Mouse (Mus musculus): ENCODE results near the gene Cdk10. TPM values are rescaled to one million over a fixed set of nuclear protein-coding genes. Genes with fewer than 3 reads are reported as not detected.

The Cdk10 gene
- total and polyA plus RNA-seq, 3 experiments: 24.8 to 35.7 (median 33.9) TPM

Other genes with a start within 250 kb of the Cdk10 start
- gene Ankrd11, start 182.6 kb upstream of the Cdk10 start, total RNA-seq (2012; rRNA removed): 51.1 and 60.7 TPM in 2 replicates
- gene Ankrd11, start 182.6 kb upstream of the Cdk10 start, total RNA-seq (2014; rRNA removed): 37.4 and 37.7 TPM in 2 replicates
- gene Ankrd11, start 182.6 kb upstream of the Cdk10 start, polyA plus RNA-seq (2012; ENCODE audit: insufficient read length, low read depth): 74.1 and 74.9 TPM in 2 replicates
- 32.8 and 35.2 TPM in 2 replicates for gene Spg7, start 161.9 kb upstream of the Cdk10 start, total RNA-seq (2012; rRNA removed)
- 20.8 and 21.2 TPM in 2 replicates for gene Spg7, start 161.9 kb upstream of the Cdk10 start, total RNA-seq (2014; rRNA removed)
- 26.1 and 35.8 TPM in 2 replicates for gene Spg7, start 161.9 kb upstream of the Cdk10 start, polyA plus RNA-seq (2012; ENCODE audit: insufficient read length, low read depth)
- 3,361 and 3,721 TPM in 2 replicates for gene Rpl13, start 122.5 kb upstream of the Cdk10 start, total RNA-seq (2012; rRNA removed)
- gene Rpl13, start 122.5 kb upstream of the Cdk10 start, total RNA-seq (2014; rRNA removed): 2,646 and 2,709 TPM in 2 replicates
- 973 and 1,610 TPM in 2 replicates for gene Rpl13, start 122.5 kb upstream of the Cdk10 start, polyA plus RNA-seq (2012; ENCODE audit: insufficient read length, low read depth)
- 0.08 TPM in 1 of 2 replicates, not detected in the other for gene Cpne7, start 107.5 kb upstream of the Cdk10 start, total RNA-seq (2012; rRNA removed)
- not detected in 2 replicates for gene Cpne7, start 107.5 kb upstream of the Cdk10 start, total RNA-seq (2014; rRNA removed)
- gene Cpne7, start 107.5 kb upstream of the Cdk10 start, polyA plus RNA-seq (2012; ENCODE audit: insufficient read length, low read depth): not detected in 2 replicates
- 0.25 and 0.68 TPM in 2 replicates for gene Sult5a1, start 66.5 kb upstream of the Cdk10 start, total RNA-seq (2012; rRNA removed)
- gene Sult5a1, start 66.5 kb upstream of the Cdk10 start, total RNA-seq (2014; rRNA removed): not detected in 2 replicates
- gene Sult5a1, start 66.5 kb upstream of the Cdk10 start, polyA plus RNA-seq (2012; ENCODE audit: insufficient read length, low read depth): not detected in 2 replicates
- not detected in 2 replicates for gene Dpep1, start 38.6 kb upstream of the Cdk10 start, total RNA-seq (2012; rRNA removed)
- not detected in 2 replicates for gene Dpep1, start 38.6 kb upstream of the Cdk10 start, total RNA-seq (2014; rRNA removed)
- not detected in 2 replicates for gene Dpep1, start 38.6 kb upstream of the Cdk10 start, polyA plus RNA-seq (2012; ENCODE audit: insufficient read length, low read depth)
- gene Chmp1a, start 12.1 kb upstream of the Cdk10 start, total RNA-seq (2012; rRNA removed): 69.5 and 103 TPM in 2 replicates
- 80.8 and 83.2 TPM in 2 replicates for gene Chmp1a, start 12.1 kb upstream of the Cdk10 start, total RNA-seq (2014; rRNA removed)
- 67.0 and 67.5 TPM in 2 replicates for gene Chmp1a, start 12.1 kb upstream of the Cdk10 start, polyA plus RNA-seq (2012; ENCODE audit: insufficient read length, low read depth)
- gene Spata33, start 12.0 kb upstream of the Cdk10 start, total RNA-seq (2012; rRNA removed): 0.38 and 0.46 TPM in 2 replicates
- gene Spata33, start 12.0 kb upstream of the Cdk10 start, total RNA-seq (2014; rRNA removed): 0.35 and 0.36 TPM in 2 replicates
- gene Spata33, start 12.0 kb upstream of the Cdk10 start, polyA plus RNA-seq (2012; ENCODE audit: insufficient read length, low read depth): 0.41 and 0.44 TPM in 2 replicates
- 2.1 and 2.3 TPM in 2 replicates for gene Spata2l, start 11.4 kb downstream of the Cdk10 start, total RNA-seq (2012; rRNA removed)
- gene Spata2l, start 11.4 kb downstream of the Cdk10 start, total RNA-seq (2014; rRNA removed): 0.63 and 0.95 TPM in 2 replicates
- 1.4 and 1.9 TPM in 2 replicates for gene Spata2l, start 11.4 kb downstream of the Cdk10 start, polyA plus RNA-seq (2012; ENCODE audit: insufficient read length, low read depth)
- gene Zfp276, start 29.4 kb downstream of the Cdk10 start, total RNA-seq (2012; rRNA removed): 9.6 and 10.2 TPM in 2 replicates
- 5.5 and 5.9 TPM in 2 replicates for gene Zfp276, start 29.4 kb downstream of the Cdk10 start, total RNA-seq (2014; rRNA removed)
- 8.7 and 9.2 TPM in 2 replicates for gene Zfp276, start 29.4 kb downstream of the Cdk10 start, polyA plus RNA-seq (2012; ENCODE audit: insufficient read length, low read depth)
- 5.2 and 5.5 TPM in 2 replicates for gene Vps9d1, start 29.5 kb downstream of the Cdk10 start, total RNA-seq (2012; rRNA removed)
- 2.8 and 3.1 TPM in 2 replicates for gene Vps9d1, start 29.5 kb downstream of the Cdk10 start, total RNA-seq (2014; rRNA removed)
- gene Vps9d1, start 29.5 kb downstream of the Cdk10 start, polyA plus RNA-seq (2012; ENCODE audit: insufficient read length, low read depth): 6.3 and 9.7 TPM in 2 replicates
- gene Fanca, start 93.7 kb downstream of the Cdk10 start, total RNA-seq (2012; rRNA removed): 39.2 and 50.7 TPM in 2 replicates
- 21.9 and 26.7 TPM in 2 replicates for gene Fanca, start 93.7 kb downstream of the Cdk10 start, total RNA-seq (2014; rRNA removed)
- gene Fanca, start 93.7 kb downstream of the Cdk10 start, polyA plus RNA-seq (2012; ENCODE audit: insufficient read length, low read depth): 57.8 and 60.6 TPM in 2 replicates
- 2.3 and 2.9 TPM in 2 replicates for gene Spire2, start 107.9 kb downstream of the Cdk10 start, total RNA-seq (2012; rRNA removed)
- 0.96 and 1.1 TPM in 2 replicates for gene Spire2, start 107.9 kb downstream of the Cdk10 start, total RNA-seq (2014; rRNA removed)
- gene Spire2, start 107.9 kb downstream of the Cdk10 start, polyA plus RNA-seq (2012; ENCODE audit: insufficient read length, low read depth): 2.3 and 2.6 TPM in 2 replicates
- 142 and 168 TPM in 2 replicates for gene Tcf25, start 148.9 kb downstream of the Cdk10 start, total RNA-seq (2012; rRNA removed)
- gene Tcf25, start 148.9 kb downstream of the Cdk10 start, total RNA-seq (2014; rRNA removed): 204 and 207 TPM in 2 replicates
- gene Tcf25, start 148.9 kb downstream of the Cdk10 start, polyA plus RNA-seq (2012; ENCODE audit: insufficient read length, low read depth): 393 and 396 TPM in 2 replicates
- gene Mc1r, start 182.3 kb downstream of the Cdk10 start, total RNA-seq (2012; rRNA removed): 0.04 TPM in 1 of 2 replicates, not detected in the other
- gene Mc1r, start 182.3 kb downstream of the Cdk10 start, total RNA-seq (2014; rRNA removed): not detected in 2 replicates
- gene Mc1r, start 182.3 kb downstream of the Cdk10 start, polyA plus RNA-seq (2012; ENCODE audit: insufficient read length, low read depth): 0.07 TPM in 1 of 2 replicates, not detected in the other
- 1.8 and 3.1 TPM in 2 replicates for gene Tubb3, start 186.6 kb downstream of the Cdk10 start, total RNA-seq (2012; rRNA removed)
- 1.3 and 2.2 TPM in 2 replicates for gene Tubb3, start 186.6 kb downstream of the Cdk10 start, total RNA-seq (2014; rRNA removed)
- 1.8 and 2.6 TPM in 2 replicates for gene Tubb3, start 186.6 kb downstream of the Cdk10 start, polyA plus RNA-seq (2012; ENCODE audit: insufficient read length, low read depth)
- gene Def8, start 198.7 kb downstream of the Cdk10 start, total RNA-seq (2012; rRNA removed): 19.9 and 20.9 TPM in 2 replicates
- 16.8 and 17.9 TPM in 2 replicates for gene Def8, start 198.7 kb downstream of the Cdk10 start, total RNA-seq (2014; rRNA removed)
- 22.4 and 23.3 TPM in 2 replicates for gene Def8, start 198.7 kb downstream of the Cdk10 start, polyA plus RNA-seq (2012; ENCODE audit: insufficient read length, low read depth)

Measured in CH12.LX (cell line).